Mouse (Mus musculus): ENCODE measurements around the gene S1pr5. TPM values are rescaled to one million over a fixed set of nuclear protein-coding genes. Genes with fewer than 3 reads are reported as not detected.
A peak's percentile ranks its signal among the peaks of the same experiment; 100 is the strongest.
"Not testable (repeated sequence)": the region's sequence is repeated elsewhere in the genome, so short reads cannot be mapped to it uniquely, and the experiment has no call there.

The S1pr5 gene
- polyA plus RNA-seq, 1 experiment from 2014 or later: not detected

DNA sequence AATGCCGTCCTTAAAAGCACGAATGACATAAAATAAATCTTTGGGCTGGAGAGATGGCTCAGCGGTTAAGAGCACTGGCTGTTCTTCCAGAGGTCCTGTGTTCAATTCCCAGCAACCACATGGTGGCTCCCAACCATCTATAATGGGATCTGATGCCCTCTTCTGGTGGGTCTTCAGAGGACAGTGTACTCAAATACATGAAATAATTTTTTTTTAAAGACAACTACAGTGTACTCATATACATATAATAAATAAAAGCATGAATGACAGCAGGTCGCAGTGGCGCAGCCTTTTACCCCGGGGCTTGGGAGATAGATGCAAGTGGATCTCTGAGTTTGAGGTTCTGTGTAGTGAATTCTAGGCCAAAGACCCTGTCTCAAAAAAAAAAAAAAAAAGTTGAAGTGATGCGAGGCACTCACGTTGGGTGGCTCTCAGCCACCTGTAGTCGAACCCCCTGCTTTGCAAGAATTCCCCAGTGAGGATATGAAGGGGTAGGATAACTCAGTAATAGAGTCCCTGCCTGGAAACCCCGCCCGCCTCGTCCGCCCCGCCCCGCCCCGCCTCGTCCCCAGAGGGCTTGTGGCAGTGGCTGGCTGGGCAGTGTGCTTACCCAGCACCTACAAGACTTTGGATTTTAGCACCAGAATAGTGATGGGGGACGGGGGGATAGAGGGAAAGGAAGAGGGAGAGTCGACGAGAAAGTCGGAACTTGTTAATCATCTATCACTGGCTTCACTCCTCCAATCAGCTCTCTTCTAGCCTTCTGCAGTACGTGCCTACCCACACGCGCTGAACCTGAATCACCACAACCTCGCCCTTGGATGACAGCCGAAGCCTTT lies 23.4 kb downstream of the S1pr5 start:
- no peaks in the 10 kb centered on the region for H3K27me3 ChIP-seq (ENCODE audit: insufficient read depth, low read length)
- H3K9me3 ChIP-seq (replicated peaks; ENCODE audit: low read length): no peaks in the 10 kb centered on the region
- H3K4me1 ChIP-seq (replicated peaks; ENCODE audit: insufficient read depth, low read length): peaks cover 15% of the 10 kb centered on the region; the same call in 1 of the 2 replicates
- WGBS: 19% methylated on average over 26 of the region's 26 CpGs
- peak overlapping the region; percentile 8 for H3K4me3 ChIP-seq (replicated peaks; ENCODE audit: low read depth, low read length)
- no peaks in the 10 kb centered on the region for H3K36me3 ChIP-seq (ENCODE audit: insufficient read depth, low read length)
- DNase-seq (ENCODE audit: low spot score) (peak; percentile 61), ATAC-seq (replicated peaks; ENCODE audit: low FRiP score, low read depth) (peak; percentile 53)
- no peak overlapping the region for H3K27ac ChIP-seq
- 0 out of 2 replicates have a peak overlapping the region, but pooled peaks have one; percentile 9 for H3K9ac ChIP-seq (ENCODE audit: low read depth, low read length)
- TF ChIP-seq CTCF (IDR thresholded peaks at IDR 0.05; ENCODE audit: low read depth): 0 out of 2 replicates have a peak, but pooled peaks have one; percentile 22
- peak overlapping the region; percentile 47 for H3K4me2 ChIP-seq (ENCODE audit: low read length)

DNA sequence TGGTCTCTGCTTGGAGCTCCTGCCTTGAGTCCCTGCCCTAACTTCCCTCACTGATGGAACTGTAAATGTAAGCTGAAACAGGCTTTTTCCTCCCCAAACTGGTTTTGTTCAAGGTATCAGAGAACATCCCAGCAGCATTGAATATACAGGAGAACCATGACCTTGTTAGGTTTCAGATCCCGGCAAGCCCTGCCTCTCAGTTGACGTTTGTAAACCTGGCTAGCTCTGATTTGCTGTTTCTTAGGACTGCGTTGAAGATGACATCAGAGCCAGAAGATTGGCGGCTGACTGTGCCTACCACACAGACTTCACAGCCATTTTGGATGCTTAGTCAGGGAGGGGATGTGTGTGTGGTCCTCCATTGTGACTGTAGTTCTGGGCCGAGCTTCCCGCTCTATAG lies 24.3 kb downstream of the S1pr5 start:
- H3K27ac ChIP-seq: no peak overlapping the region
- no peak overlapping the region for H3K9ac ChIP-seq (ENCODE audit: low read depth, low read length)
- H3K27me3 ChIP-seq (ENCODE audit: insufficient read depth, low read length): no peaks in the 10 kb centered on the region
- peaks cover 15% of the 10 kb centered on the region; the same call in 1 of the 2 replicates for H3K4me1 ChIP-seq (replicated peaks; ENCODE audit: insufficient read depth, low read length)
- H3K4me2 ChIP-seq (ENCODE audit: low read length): no peak overlapping the region
- H3K9me3 ChIP-seq (replicated peaks; ENCODE audit: low read length): no peaks in the 10 kb centered on the region
- no peak for ATAC-seq (replicated peaks; ENCODE audit: low FRiP score, low read depth)
- WGBS: 91% methylated on average over 6 of the region's 6 CpGs
- H3K36me3 ChIP-seq (ENCODE audit: insufficient read depth, low read length): no peaks in the 10 kb centered on the region
- no peak for TF ChIP-seq CTCF (IDR thresholded peaks at IDR 0.05; ENCODE audit: low read depth)
- no peak overlapping the region for H3K4me3 ChIP-seq (replicated peaks; ENCODE audit: low read depth, low read length)
- DNase-seq (ENCODE audit: low spot score): no peak

DNA sequence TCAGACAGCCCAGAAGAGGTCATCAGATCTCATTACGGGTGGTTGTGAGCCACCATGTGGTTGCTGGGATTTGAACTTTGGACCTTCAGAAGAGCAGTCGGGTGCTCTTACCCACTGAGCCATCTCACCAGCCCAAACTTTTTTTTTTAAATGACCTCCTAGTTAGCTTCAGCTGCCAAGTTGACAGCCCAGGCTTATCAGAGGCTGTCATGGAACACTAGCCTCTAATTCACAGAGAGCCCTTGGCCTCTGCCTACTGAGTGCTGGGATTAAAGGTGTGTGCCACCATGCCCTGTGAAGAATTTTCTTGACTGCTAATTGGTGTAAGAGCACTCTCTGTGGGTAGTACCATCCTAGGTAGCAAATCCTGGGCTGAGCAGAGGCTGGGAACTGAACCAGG lies 24.8 kb downstream of the S1pr5 start:
- not testable (repeated sequence) for ATAC-seq (replicated peaks; ENCODE audit: low FRiP score, low read depth)
- 79% methylated on average over 1 of the region's 2 CpGs for WGBS

DNA sequence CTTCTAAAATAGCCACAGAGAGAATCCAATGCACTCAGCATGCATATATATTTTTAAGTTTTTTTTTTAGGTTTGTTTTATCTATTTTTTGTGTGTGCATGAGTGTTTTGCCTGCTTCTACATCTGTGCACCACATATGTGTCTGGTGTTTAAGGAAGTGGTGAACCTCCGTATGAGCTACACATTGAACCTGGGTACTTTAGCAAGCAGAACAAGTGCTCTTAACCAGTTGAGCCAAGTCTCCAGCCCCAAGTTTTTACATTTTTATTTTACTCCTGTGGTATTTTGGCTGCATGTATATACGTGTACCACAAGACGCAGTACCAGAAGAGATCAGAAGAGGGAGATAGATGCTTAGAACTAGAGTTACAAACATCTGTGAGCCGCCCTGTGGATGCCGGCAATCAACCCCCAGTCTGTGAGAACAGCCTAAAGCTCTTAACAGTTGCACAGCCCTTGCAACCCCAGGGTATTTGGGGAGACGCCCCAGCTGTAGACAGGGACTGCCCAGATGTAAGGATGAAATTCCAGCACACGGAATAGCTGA lies 26.8 kb downstream of the S1pr5 start:
- no peaks in the 10 kb centered on the region for H3K27me3 ChIP-seq (ENCODE audit: insufficient read depth, low read length)
- H3K36me3 ChIP-seq (ENCODE audit: insufficient read depth, low read length): no peaks in the 10 kb centered on the region
- peaks cover 4% of the 10 kb centered on the region; the same call in 1 of the 2 replicates for H3K4me1 ChIP-seq (replicated peaks; ENCODE audit: insufficient read depth, low read length)
- H3K9me3 ChIP-seq (replicated peaks; ENCODE audit: low read length): no peaks in the 10 kb centered on the region
- 18% methylated on average over 7 of the region's 7 CpGs for WGBS
- TF ChIP-seq CTCF (IDR thresholded peaks at IDR 0.05; ENCODE audit: low read depth): peak; percentile 76
- no peak overlapping the region for H3K4me3 ChIP-seq (replicated peaks; ENCODE audit: low read depth, low read length)
- peak; percentile 5; the same call in 1 of the 2 replicates for ATAC-seq (replicated peaks; ENCODE audit: low FRiP score, low read depth)
- H3K27ac ChIP-seq: no peak overlapping the region
- no peak overlapping the region for H3K4me2 ChIP-seq (ENCODE audit: low read length)
- peak; percentile 90 for DNase-seq (ENCODE audit: low spot score)
- no peak overlapping the region for H3K9ac ChIP-seq (ENCODE audit: low read depth, low read length)

More for the DNA sequence above, 24.8 kb downstream of the S1pr5 start:
- H3K4me1 ChIP-seq (replicated peaks; ENCODE audit: insufficient read depth, low read length): peaks cover 15% of the 10 kb centered on the region; the same call in 1 of the 2 replicates
- H3K9ac ChIP-seq (ENCODE audit: low read depth, low read length); H3K9me3 ChIP-seq (replicated peaks; ENCODE audit: low read length); H3K27me3 ChIP-seq (ENCODE audit: insufficient read depth, low read length); H3K27ac ChIP-seq; H3K36me3 ChIP-seq (ENCODE audit: insufficient read depth, low read length); H3K4me3 ChIP-seq (replicated peaks; ENCODE audit: low read depth, low read length); DNase-seq (ENCODE audit: low spot score); H3K4me2 ChIP-seq (ENCODE audit: low read length): not testable (repeated sequence)

DNA sequence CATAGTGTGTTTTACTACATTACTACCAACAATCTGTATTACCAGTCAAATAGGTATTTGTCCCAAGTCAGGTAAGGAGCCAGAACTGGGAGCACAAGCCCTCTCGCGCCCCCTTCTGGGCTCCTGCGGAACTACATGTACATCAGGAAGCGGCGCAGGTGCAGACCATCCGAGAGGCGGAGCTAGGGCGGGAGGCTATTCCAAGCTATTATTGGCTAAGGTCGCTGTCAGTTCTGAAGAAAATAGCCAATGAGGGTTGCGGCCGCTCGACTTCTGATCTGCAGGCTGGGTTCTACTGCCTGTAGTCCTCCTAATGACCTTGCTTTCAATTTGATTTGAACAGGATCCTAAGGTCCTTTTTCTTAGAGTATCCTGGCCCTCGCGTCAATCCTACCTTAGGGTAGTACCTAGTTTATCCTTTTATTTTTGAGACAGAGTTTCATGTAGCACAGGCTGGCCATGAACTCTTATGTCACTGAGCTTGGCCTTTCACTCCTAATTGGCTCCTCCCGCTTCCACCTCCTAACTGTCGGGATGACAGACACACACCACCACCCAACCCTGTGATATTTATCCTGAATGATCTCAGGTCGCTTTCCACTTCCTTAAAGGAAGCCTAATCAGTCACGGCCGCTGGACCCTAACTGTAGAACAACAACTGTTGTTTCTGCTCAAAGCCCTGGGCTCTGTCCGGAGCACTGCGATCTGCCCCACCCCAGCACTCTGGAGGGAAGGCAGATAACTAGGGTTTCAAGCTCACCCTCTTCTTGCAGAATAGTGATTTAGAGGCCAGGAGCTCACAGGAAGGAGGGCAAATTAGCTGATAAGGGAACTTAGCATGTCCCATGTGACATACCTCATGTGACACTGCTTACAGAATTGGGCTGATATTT lies 27.5 kb downstream of the S1pr5 start:
- Histone ChIP-seq H3K36me3 (ENCODE audit: insufficient read depth, low read length) (no peaks in the 10 kb centered on the region), H3K27me3 (ENCODE audit: insufficient read depth, low read length) (no peaks in the 10 kb centered on the region), H3K4me2 (ENCODE audit: low read length) (peak overlapping the region; percentile 48), H3K4me1 (replicated peaks; ENCODE audit: insufficient read depth, low read length) (peaks cover 4% of the 10 kb centered on the region; the same call in 1 of the 2 replicates), H3K27ac (peak overlapping the region; percentile 31; the same call in 1 of the 2 replicates), H3K9ac (ENCODE audit: low read depth, low read length) (no peak overlapping the region), H3K9me3 (replicated peaks; ENCODE audit: low read length) (no peaks in the 10 kb centered on the region), H3K4me3 (replicated peaks; ENCODE audit: low read depth, low read length) (peak overlapping the region; percentile 16)
- DNase-seq (ENCODE audit: low spot score) (peak; percentile 97), ATAC-seq (replicated peaks; ENCODE audit: low FRiP score, low read depth) (peak; percentile 85)
- TF ChIP-seq CTCF (IDR thresholded peaks at IDR 0.05; ENCODE audit: low read depth): peak; percentile 97
- 8% methylated on average over 21 of the region's 21 CpGs for WGBS

DNA sequence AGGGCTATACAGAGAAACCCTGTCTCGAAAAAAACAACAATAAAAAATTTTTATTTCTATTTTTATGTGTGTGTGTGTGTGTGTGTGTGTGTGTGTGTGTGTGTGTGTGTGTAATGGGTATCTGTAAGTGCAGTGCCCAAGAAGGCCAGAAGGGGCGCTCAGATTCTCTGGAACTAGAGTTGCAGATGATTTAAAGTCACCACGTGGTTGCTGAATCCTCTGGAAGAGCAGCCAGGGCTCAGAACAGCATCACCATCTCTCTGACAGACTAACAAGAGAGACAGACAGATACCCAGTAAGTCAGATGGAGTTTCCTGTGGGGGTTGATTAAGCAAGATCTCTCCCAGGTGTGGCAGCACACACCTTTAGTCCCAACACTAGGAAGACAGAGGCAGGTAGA lies 28.4 kb downstream of the S1pr5 start:
- Histone ChIP-seq H3K9me3 (replicated peaks; ENCODE audit: low read length) (no peaks in the 10 kb centered on the region), H3K27me3 (ENCODE audit: insufficient read depth, low read length) (no peaks in the 10 kb centered on the region), H3K4me1 (replicated peaks; ENCODE audit: insufficient read depth, low read length) (peaks cover 4% of the 10 kb centered on the region; the same call in 1 of the 2 replicates), H3K4me2 (ENCODE audit: low read length) (no peak overlapping the region), H3K27ac (no peak overlapping the region), H3K9ac (ENCODE audit: low read depth, low read length) (no peak overlapping the region), H3K4me3 (replicated peaks; ENCODE audit: low read depth, low read length) (no peak overlapping the region), H3K36me3 (ENCODE audit: insufficient read depth, low read length) (no peaks in the 10 kb centered on the region)
- 50% methylated on average over 3 of the region's 3 CpGs for WGBS
- ATAC-seq (replicated peaks; ENCODE audit: low FRiP score, low read depth) (no peak), DNase-seq (ENCODE audit: low spot score) (no peak)
- TF ChIP-seq CTCF (IDR thresholded peaks at IDR 0.05; ENCODE audit: low read depth): peak; percentile 24; the same call in 1 of the 2 replicates

All from kidney, postnatal 0 days (tissue).